Mouse (Mus musculus): ENCODE results near the gene Pigr. TPM values are rescaled to one million over a fixed set of nuclear protein-coding genes. Genes with fewer than 3 reads are reported as not detected.

Pigr gene
- polyA plus RNA-seq, 1 experiment from 2014 or later = not detected

- Histone ChIP-seq H3K27me3 (replicated peaks) (no peaks in the 10 kb centered on the region), H3K4me3 (no peak within 1 kb of the TSS), H3K4me1 (no peaks in the 10 kb centered on the region), H3K9ac (no peak within 1 kb of the TSS), H3K9me3 (no peaks in the 10 kb centered on the region), H3K4me2 (replicated peaks) (no peak within 1 kb of the TSS), H3K36me3 (no peaks in the 10 kb centered on the region), H3K27ac (no peak within 1 kb of the TSS)
- WGBS = 82% methylated on average over 7 of the region's 7 CpGs
- no peak for ATAC-seq (ENCODE audit: low FRiP score, low read depth)
Measured at GRCm38 (mm10) chr1:130865541-130866221, 39.2 kb downstream of the Pigr start, which contains the start of gene Fcmr. Fcmr (plus strand) TSS chr1:130865669.

GRCm38 (mm10) chr1:130872912-130873311, 46.4 kb downstream of the Pigr start:
- Histone ChIP-seq H3K27ac (no peak overlapping the region), H3K36me3 (no peaks in the 10 kb centered on the region), H3K27me3 (replicated peaks) (peaks cover 4% of the 10 kb centered on the region), H3K9me3 (no peaks in the 10 kb centered on the region), H3K4me1 (no peaks in the 10 kb centered on the region), H3K4me3 (no peak overlapping the region), H3K4me2 (replicated peaks) (no peak overlapping the region), H3K9ac (no peak overlapping the region)
- no peak for ATAC-seq (ENCODE audit: low FRiP score, low read depth)
- WGBS = 98% methylated on average over 2 of the region's 2 CpGs

- ATAC-seq (ENCODE audit: low FRiP score, low read depth) = no peak
- Histone ChIP-seq H3K4me3 (no peak overlapping the region), H3K9ac (no peak overlapping the region), H3K27me3 (replicated peaks) (peaks cover 21% of the 10 kb centered on the region), H3K27ac (no peak overlapping the region), H3K9me3 (no peaks in the 10 kb centered on the region), H3K4me1 (peaks cover 6% of the 10 kb centered on the region; the same call in 1 of the 2 replicates), H3K4me2 (replicated peaks) (no peak overlapping the region), H3K36me3 (no peaks in the 10 kb centered on the region)
- 43% methylated on average over 3 of the region's 3 CpGs for WGBS
Measured at GRCm38 (mm10) chr1:130875139-130875538, 48.7 kb downstream of the Pigr start.

- Histone ChIP-seq H3K9me3 (no peaks in the 10 kb centered on the region), H3K27me3 (replicated peaks) (peaks cover 21% of the 10 kb centered on the region), H3K9ac (no peak overlapping the region), H3K27ac (no peak overlapping the region), H3K4me1 (peaks cover 6% of the 10 kb centered on the region; the same call in 1 of the 2 replicates), H3K36me3 (no peaks in the 10 kb centered on the region), H3K4me3 (no peak overlapping the region), H3K4me2 (replicated peaks) (no peak overlapping the region)
- ATAC-seq (ENCODE audit: low FRiP score, low read depth) = no peak
- WGBS = 75% methylated on average over 3 of the region's 3 CpGs
Measured at GRCm38 (mm10) chr1:130875910-130876309, 49.4 kb downstream of the Pigr start.

- no peaks in the 10 kb centered on the region for H3K9me3 ChIP-seq
- WGBS = 25% methylated on average over 3 of the region's 3 CpGs
- ATAC-seq (ENCODE audit: low FRiP score, low read depth) = no peak
Measured at GRCm38 (mm10) chr1:130876931-130877509, 50.5 kb downstream of the Pigr start.

GRCm38 (mm10) chr1:130877889-130878614, 51.6 kb downstream of the Pigr start:
- Histone ChIP-seq H3K4me2 (replicated peaks) (peak overlapping the region; percentile 87), H3K36me3 (no peaks in the 10 kb centered on the region), H3K27me3 (replicated peaks) (peaks cover 21% of the 10 kb centered on the region), H3K9me3 (no peaks in the 10 kb centered on the region), H3K9ac (peak overlapping the region; percentile 61), H3K4me1 (peaks cover 6% of the 10 kb centered on the region; the same call in 1 of the 2 replicates), H3K27ac (no peak overlapping the region), H3K4me3 (peak overlapping the region; percentile 42)
- WGBS = 3% methylated on average over 43 of the region's 43 CpGs
- ATAC-seq (ENCODE audit: low FRiP score, low read depth) = peak; percentile 79

More at GRCm38 (mm10) chr1:130876931-130877509, 50.5 kb downstream of the Pigr start:
- peaks cover 21% of the 10 kb centered on the region for H3K27me3 ChIP-seq (replicated peaks)
- H3K27ac ChIP-seq = no peak overlapping the region
- H3K9ac ChIP-seq = no peak overlapping the region
- no peak overlapping the region for H3K4me3 ChIP-seq
- H3K36me3 ChIP-seq = no peaks in the 10 kb centered on the region
- peaks cover 6% of the 10 kb centered on the region; the same call in 1 of the 2 replicates for H3K4me1 ChIP-seq
- H3K4me2 ChIP-seq (replicated peaks) = no peak overlapping the region

- Histone ChIP-seq H3K9ac (no peak overlapping the region), H3K27me3 (replicated peaks) (peaks cover 21% of the 10 kb centered on the region), H3K9me3 (no peaks in the 10 kb centered on the region), H3K4me1 (peaks cover 6% of the 10 kb centered on the region; the same call in 1 of the 2 replicates), H3K36me3 (no peaks in the 10 kb centered on the region), H3K4me3 (no peak overlapping the region), H3K27ac (no peak overlapping the region), H3K4me2 (replicated peaks) (no peak overlapping the region)
- 89% methylated on average over 7 of the region's 7 CpGs for WGBS
- no peak for ATAC-seq (ENCODE audit: low FRiP score, low read depth)
Measured at GRCm38 (mm10) chr1:130879927-130880326, 53.4 kb downstream of the Pigr start.

GRCm38 (mm10) chr1:130883146-130883545, 56.7 kb downstream of the Pigr start:
- ATAC-seq (ENCODE audit: low FRiP score, low read depth) = no peak
- 88% methylated on average over 4 of the region's 4 CpGs for WGBS
- peaks cover 15% of the 10 kb centered on the region for H3K27me3 ChIP-seq (replicated peaks)
- H3K27ac ChIP-seq = no peak overlapping the region
- H3K4me2 ChIP-seq (replicated peaks) = no peak overlapping the region
- H3K4me1 ChIP-seq = peaks cover 4% of the 10 kb centered on the region; the same call in 1 of the 2 replicates
- H3K9me3 ChIP-seq = no peaks in the 10 kb centered on the region
- no peaks in the 10 kb centered on the region for H3K36me3 ChIP-seq
- no peak overlapping the region for H3K9ac ChIP-seq
- no peak overlapping the region for H3K4me3 ChIP-seq

GRCm38 (mm10) chr1:130887354-130887753, 60.9 kb downstream of the Pigr start, which contains the start of gene Il24:
Il24 (minus strand) TSS chr1:130887454.
- no peak for ATAC-seq (ENCODE audit: low FRiP score, low read depth)
- Histone ChIP-seq H3K9me3 (no peaks in the 10 kb centered on the region), H3K4me1 (no peaks in the 10 kb centered on the region), H3K27me3 (replicated peaks) (no peaks in the 10 kb centered on the region), H3K36me3 (no peaks in the 10 kb centered on the region), H3K4me3 (no peak within 1 kb of the TSS), H3K9ac (no peak within 1 kb of the TSS), H3K4me2 (replicated peaks) (no peak within 1 kb of the TSS), H3K27ac (no peak within 1 kb of the TSS)

- ATAC-seq (ENCODE audit: low FRiP score, low read depth) = no peak
- 80% methylated on average over 1 of the region's 1 CpGs for WGBS
- Histone ChIP-seq H3K4me3 (no peak overlapping the region), H3K9ac (no peak overlapping the region), H3K4me1 (no peaks in the 10 kb centered on the region), H3K4me2 (replicated peaks) (no peak overlapping the region), H3K9me3 (no peaks in the 10 kb centered on the region), H3K36me3 (no peaks in the 10 kb centered on the region), H3K27me3 (replicated peaks) (no peaks in the 10 kb centered on the region), H3K27ac (no peak overlapping the region)
Measured at GRCm38 (mm10) chr1:130892446-130892845, 66.0 kb downstream of the Pigr start.

- H3K9ac ChIP-seq = no peak overlapping the region
- no peaks in the 10 kb centered on the region for H3K27me3 ChIP-seq (replicated peaks)
- H3K4me3 ChIP-seq = no peak overlapping the region
- H3K9me3 ChIP-seq = no peaks in the 10 kb centered on the region
- H3K4me1 ChIP-seq = no peaks in the 10 kb centered on the region
- WGBS = 79% methylated on average over 9 of the region's 9 CpGs
- no peak overlapping the region for H3K27ac ChIP-seq
- H3K36me3 ChIP-seq = no peaks in the 10 kb centered on the region
- no peak overlapping the region for H3K4me2 ChIP-seq (replicated peaks)
- ATAC-seq (ENCODE audit: low FRiP score, low read depth) = no peak
Measured at GRCm38 (mm10) chr1:130893329-130894040, 67.0 kb downstream of the Pigr start.

GRCm38 (mm10) chr1:130894468-130894867, 68.0 kb downstream of the Pigr start:
- no peaks in the 10 kb centered on the region for H3K27me3 ChIP-seq (replicated peaks)
- 84% methylated on average over 6 of the region's 6 CpGs for WGBS
- no peak overlapping the region for H3K9ac ChIP-seq
- H3K9me3 ChIP-seq = no peaks in the 10 kb centered on the region
- H3K27ac ChIP-seq = no peak overlapping the region
- no peak overlapping the region for H3K4me2 ChIP-seq (replicated peaks)
- H3K4me1 ChIP-seq = no peaks in the 10 kb centered on the region
- H3K36me3 ChIP-seq = no peaks in the 10 kb centered on the region
- no peak overlapping the region for H3K4me3 ChIP-seq
- ATAC-seq (ENCODE audit: low FRiP score, low read depth) = no peak

All from neural tube, embryonic 12.5 days (tissue).